ENCODE assay signal across 30 mouse cellular contexts in genomic region chr8:78814743-78815142, GRCm38 (mm10).
"Had no signal": no experiment of that assay in that cellular context is flagged by ENCODE, and none has a peak within 500 bp of the region (broad histone marks: within the 10 kb centered on the region; RNA-seq: fewer than 3 reads in every experiment).

No protein-coding gene starts in this region.

- H3K9me3 ChIP-seq: heart, embryonic 12.5 days; heart, embryonic 13.5 days; heart, embryonic 15.5 days; hindbrain, embryonic 10.5 days; hindbrain, embryonic 12.5 days; hindbrain, embryonic 13.5 days; hindbrain, embryonic 15.5 days; intestine, embryonic 15.5 days; kidney, embryonic 15.5 days had no signal

- H3K9ac ChIP-seq: heart, embryonic 12.5 days; heart, embryonic 13.5 days; heart, embryonic 15.5 days; hindbrain, embryonic 12.5 days; hindbrain, embryonic 13.5 days; hindbrain, embryonic 14.5 days; hindbrain, embryonic 15.5 days; intestine, embryonic 15.5 days; kidney, embryonic 15.5 days had no signal

- H3K27ac ChIP-seq: heart, embryonic 13.5 days; heart, embryonic 15.5 days; hindbrain, embryonic 10.5 days; hindbrain, embryonic 12.5 days; hindbrain, embryonic 13.5 days; hindbrain, embryonic 14.5 days; hindbrain, embryonic 15.5 days; hindbrain, postnatal 0 days; intestine, embryonic 15.5 days; kidney, embryonic 15.5 days; kidney, postnatal 0 days; layer of hippocampus, adult 2 months; left cerebral cortex, adult 2 months had no signal

- H3K27me3 ChIP-seq: heart, embryonic 12.5 days; heart, embryonic 13.5 days; heart, embryonic 15.5 days; hindbrain, embryonic 12.5 days; hindbrain, embryonic 13.5 days; hindbrain, embryonic 15.5 days; intestine, embryonic 15.5 days; kidney, embryonic 15.5 days had no signal

- H3K4me3 ChIP-seq: heart, embryonic 12.5 days; heart, embryonic 13.5 days; heart, embryonic 15.5 days; hindbrain, embryonic 10.5 days; hindbrain, embryonic 12.5 days; hindbrain, embryonic 13.5 days; hindbrain, embryonic 15.5 days; intestine, embryonic 15.5 days; kidney, embryonic 15.5 days; layer of hippocampus, adult 2 months; left cerebral cortex, adult 2 months had no signal

- DNase-seq: heart, postnatal 10 days; heart, postnatal 14 days; heart, postnatal 36 days; heart, postnatal 4 days; kidney, adult 11 months; kidney, adult 18-20 months; kidney, adult 2 months; kidney, adult 8-10 months; kidney, adult 9 months; kidney, postnatal 10 days; kidney, postnatal 25 days; kidney, postnatal 36 days; kidney, postnatal 4 days; layer of hippocampus, adult 9-11 months; layer of hippocampus, postnatal 36 days had no signal

- H3K4me2 ChIP-seq: heart, embryonic 11.5 days; heart, embryonic 12.5 days; heart, embryonic 13.5 days; heart, embryonic 15.5 days; hindbrain, embryonic 12.5 days; hindbrain, embryonic 13.5 days; hindbrain, embryonic 14.5 days; hindbrain, embryonic 15.5 days; intestine, embryonic 15.5 days; kidney, embryonic 15.5 days had no signal
